Mouse (Mus musculus) G1E (cell line): ENCODE results near the gene Slc50a1. TPM values are rescaled to one million over a fixed set of nuclear protein-coding genes. Genes with fewer than 3 reads are reported as not detected.

Experiments used
- ATAC-seq: 2 replicates; pipeline ENCODE4 v1.8.0; 2016; ENCODE audit warnings: mild to moderate bottlenecking; ENCODE audit not compliant: insufficient number of reproducible peaks, poor library complexity, low FRiP score, severe bottlenecking; ENCODE audit errors: extremely low read depth
- DNase-seq: peaks from one replicate; pipeline ENCODE4 v3.0.0; 2012; ENCODE audit warnings: low spot score
- H3K27me3 ChIP-seq: 2 replicates; pipeline ENCODE4 v1.6.1; 2012; ENCODE audit warnings: mild to moderate bottlenecking, low read length, inconsistent platforms; ENCODE audit not compliant: insufficient read depth
- H3K36me3 ChIP-seq: replicated peaks from 2 replicates; pipeline ENCODE3; 2012; ENCODE audit warnings: mild to moderate bottlenecking, inconsistent platforms
- H3K4me1 ChIP-seq: 2 replicates; pipeline ENCODE4 v1.6.1; 2012; ENCODE audit warnings: low read depth, low read length, inconsistent platforms, mixed read lengths; ENCODE audit not compliant: insufficient read depth
- H3K4me3 ChIP-seq: 2 replicates; pipeline ENCODE4 v1.5.1; 2012; ENCODE audit warnings: low read depth, mild to moderate bottlenecking, inconsistent platforms, low read length, moderate library complexity, mixed read lengths
- H3K9me3 ChIP-seq: replicated peaks from 2 replicates; pipeline ENCODE4 v1.6.1; 2012; ENCODE audit warnings: inconsistent platforms
- CTCF ChIP-seq: IDR thresholded peaks from 2 replicates; pipeline ENCODE4 v1.5.1; 2012; ENCODE audit warnings: low read depth, low read length, inconsistent platforms, mixed read lengths
- GATA1 ChIP-seq: IDR thresholded peaks from 2 replicates; pipeline ENCODE4 v1.6.1; 2012; ENCODE audit warnings: borderline replicate concordance, low read length, inconsistent platforms, mixed read lengths
- GATA2 ChIP-seq: IDR thresholded peaks from 2 replicates; pipeline ENCODE4 v1.6.1; 2012; ENCODE audit warnings: low read depth, low read length, inconsistent platforms, borderline replicate concordance
- POLR2AphosphoS5 ChIP-seq: IDR thresholded peaks from 2 replicates; pipeline ENCODE4 v1.6.1; 2012; ENCODE audit warnings: low read depth, low read length, inconsistent platforms; ENCODE audit not compliant: insufficient replicate concordance
- TAL1 ChIP-seq: conservative IDR thresholded peaks from 2 replicates; pipeline ENCODE4 v1.6.1; 2012; ENCODE audit warnings: low read depth, low read length, inconsistent platforms, mixed read lengths
- polyA plus RNA-seq: library from polyadenylated mRNA; stranded (reverse); fragments of >175 nt; gene quantifications from 2 replicates; pipeline ENCODE4 v1.2.3, GENCODE M21; 2012
- total RNA-seq, 2 experiments: library from RNA; stranded (forward) in 1 of 2; stranded (reverse) in 1 of 2; fragments of 200-1000 nt in 1 of 2; fragments of >200 nt in 1 of 2; fragmentation: Nextera tagmentation in 1 of 2; gene quantifications; 2 replicates each; pipeline ENCODE4 v1.2.3; 2014 to 2017

Slc50a1 gene
- total and polyA plus RNA-seq, 3 experiments: 0.66 TPM; not detected in 2

DNA sequence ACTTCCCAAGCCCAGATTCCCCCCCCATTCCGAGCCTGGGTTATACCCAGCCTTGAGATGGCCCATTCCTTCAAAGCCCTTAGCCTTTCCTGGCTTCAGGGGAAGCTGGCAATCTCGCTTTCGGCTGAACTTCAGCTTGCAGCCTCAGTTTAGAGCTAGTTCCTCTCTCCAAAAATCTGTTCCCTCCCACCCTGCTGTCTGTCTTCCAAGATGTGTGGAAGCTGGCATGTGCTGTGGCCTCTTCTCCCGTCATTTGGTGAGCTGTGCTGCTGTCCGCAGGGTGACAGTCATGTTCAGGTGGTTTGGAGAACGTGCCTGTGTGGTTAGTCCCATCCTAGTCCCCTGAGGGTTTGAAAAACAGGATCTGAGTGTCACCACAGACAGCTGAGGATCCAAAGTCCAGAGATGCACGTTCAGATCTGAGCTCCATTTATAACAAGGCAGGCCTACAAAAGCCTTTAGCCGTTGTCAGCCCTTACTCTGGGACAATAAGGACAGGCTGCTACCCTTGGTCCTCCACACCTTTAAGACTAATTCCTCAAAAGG is 25.4 kb upstream of the Slc50a1 start:
- ATAC-seq (no peak), DNase-seq (no peak)
- Histone ChIP-seq H3K36me3 (no peaks in the 10 kb centered on the region), H3K9me3 (no peaks in the 10 kb centered on the region), H3K4me3 (no peak overlapping the region), H3K27me3 (peaks cover 57% of the 10 kb centered on the region), H3K4me1 (no peaks in the 10 kb centered on the region)
- TF ChIP-seq TAL1 (no peak), GATA2 (no peak), CTCF (no peak), GATA1 (no peak), POLR2AphosphoS5 (no peak)

DNA sequence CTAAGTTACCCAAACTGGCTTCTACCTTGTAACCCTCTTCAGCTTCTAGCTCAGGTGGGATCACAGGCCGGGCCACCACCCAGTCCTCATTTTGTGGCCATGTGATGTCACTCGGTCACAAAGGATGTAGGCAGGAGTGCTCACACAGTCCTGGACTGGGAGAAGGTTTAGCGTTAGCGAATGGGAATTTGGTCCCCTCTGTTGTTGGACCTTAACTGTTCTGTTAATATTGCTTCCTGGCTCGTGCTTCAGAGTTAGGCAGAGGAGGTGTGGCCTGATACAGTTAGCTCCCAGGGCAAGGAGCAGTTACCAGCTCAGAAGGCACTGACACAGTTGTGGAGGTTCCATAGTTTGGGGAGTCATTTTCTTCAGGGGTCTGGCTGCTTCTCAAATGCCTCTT is 23.8 kb upstream of the Slc50a1 start:
- ATAC-seq (no peak), DNase-seq (no peak)
- Histone ChIP-seq H3K36me3 (no peaks in the 10 kb centered on the region), H3K4me3 (no peak overlapping the region), H3K27me3 (peaks cover 52% of the 10 kb centered on the region), H3K9me3 (no peaks in the 10 kb centered on the region), H3K4me1 (no peaks in the 10 kb centered on the region)
- TF ChIP-seq POLR2AphosphoS5 (no peak), GATA1 (no peak), CTCF (no peak)

DNA sequence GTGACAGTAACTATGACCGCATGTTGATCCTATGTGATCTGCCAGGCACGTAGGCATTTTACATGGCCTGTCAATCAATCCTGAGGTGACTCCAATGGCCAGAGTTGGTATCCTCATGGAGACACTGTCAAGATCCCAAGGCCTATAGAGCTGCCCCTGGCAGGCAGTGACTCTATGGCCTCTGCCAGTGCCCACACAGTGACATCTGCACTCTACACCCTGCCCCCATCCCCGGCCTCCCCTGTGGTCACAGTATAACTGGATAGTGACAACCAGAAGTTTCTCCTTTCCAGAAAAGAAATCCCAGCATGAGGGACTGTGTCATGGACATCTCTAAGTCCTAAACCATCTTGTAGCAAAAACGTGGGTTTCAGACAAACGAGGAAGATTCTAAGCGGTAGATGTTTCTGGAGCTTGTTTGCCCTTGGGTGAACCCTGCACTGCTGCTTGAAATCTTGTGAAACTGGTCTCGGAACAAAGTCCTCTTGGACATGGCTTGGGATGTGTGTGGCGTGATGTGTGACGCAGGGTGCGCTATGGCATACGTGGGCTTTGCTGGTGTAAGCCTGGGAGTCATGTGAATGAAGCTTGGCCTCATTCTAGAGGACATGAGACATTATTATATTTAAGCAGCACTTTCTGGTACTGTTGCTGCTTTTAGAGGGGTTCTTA is 23.0 kb upstream of the Slc50a1 start:
- H3K36me3 ChIP-seq: no peaks in the 10 kb centered on the region
- ATAC-seq: no peak
- TF ChIP-seq GATA1: no peak
- TF ChIP-seq GATA2: no peak
- no peak for TF ChIP-seq POLR2AphosphoS5
- no peak for TF ChIP-seq CTCF
- no peak for TF ChIP-seq TAL1
- no peaks in the 10 kb centered on the region for H3K9me3 ChIP-seq
- no peak for DNase-seq
- H3K4me3 ChIP-seq: no peak overlapping the region
- peaks cover 56% of the 10 kb centered on the region for H3K27me3 ChIP-seq
- no peaks in the 10 kb centered on the region for H3K4me1 ChIP-seq

DNA sequence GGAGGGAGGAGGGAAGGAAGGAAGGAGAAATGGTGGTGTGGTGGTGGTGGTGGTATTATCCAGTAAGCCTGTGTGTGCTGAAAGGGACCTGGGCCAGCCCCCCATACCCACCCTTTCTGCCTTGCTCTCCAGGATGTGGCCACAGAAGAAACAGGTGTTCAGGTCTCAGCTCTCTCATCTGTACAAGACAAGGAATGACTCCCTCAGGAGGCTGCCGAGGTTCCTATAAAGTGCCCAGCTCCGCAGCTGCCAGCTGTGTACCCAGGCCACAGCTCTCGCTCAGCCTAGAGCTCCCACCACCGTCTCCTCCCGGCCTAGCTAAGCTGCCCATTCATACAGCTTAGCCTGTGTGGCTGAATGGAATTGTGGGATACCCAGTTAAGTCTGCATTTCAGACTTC is 21.9 kb upstream of the Slc50a1 start:
- H3K9me3 ChIP-seq: no peaks in the 10 kb centered on the region
- H3K36me3 ChIP-seq: no peaks in the 10 kb centered on the region
- ATAC-seq: no peak
- H3K4me1 ChIP-seq: no peaks in the 10 kb centered on the region
- H3K27me3 ChIP-seq: peaks cover 64% of the 10 kb centered on the region
- no peak for DNase-seq
- TF ChIP-seq TAL1: no peak
- TF ChIP-seq CTCF: no peak
- no peak for TF ChIP-seq GATA1
- no peak for TF ChIP-seq POLR2AphosphoS5
- no peak for TF ChIP-seq GATA2
- H3K4me3 ChIP-seq: no peak overlapping the region

DNA sequence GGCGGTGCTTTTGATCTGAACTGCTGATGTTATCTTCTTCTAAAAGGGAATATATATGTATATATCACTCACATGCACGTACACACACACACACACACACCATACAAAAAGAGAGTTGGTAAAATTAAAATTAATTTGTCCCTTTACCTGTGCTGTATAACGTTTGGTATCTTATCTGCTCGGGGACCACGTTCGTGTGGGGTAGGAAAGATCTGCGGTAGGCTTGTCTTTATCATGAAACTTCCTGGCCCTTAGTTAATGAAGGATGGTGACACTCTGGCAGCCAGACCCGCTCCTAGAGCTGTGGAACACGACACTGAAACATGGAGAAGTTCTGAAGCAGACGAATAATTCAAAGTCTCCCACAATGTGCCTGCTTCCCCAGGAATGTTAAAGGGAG is 21.5 kb upstream of the Slc50a1 start:
- DNase-seq (no peak), ATAC-seq (no peak)
- Histone ChIP-seq H3K36me3 (no peaks in the 10 kb centered on the region), H3K4me3 (no peak overlapping the region), H3K27me3 (peaks cover 66% of the 10 kb centered on the region), H3K4me1 (no peaks in the 10 kb centered on the region), H3K9me3 (no peaks in the 10 kb centered on the region)
- TF ChIP-seq GATA1: no peak
- TF ChIP-seq GATA2: no peak
- no peak for TF ChIP-seq TAL1
- TF ChIP-seq CTCF: no peak
- TF ChIP-seq POLR2AphosphoS5: no peak

DNA sequence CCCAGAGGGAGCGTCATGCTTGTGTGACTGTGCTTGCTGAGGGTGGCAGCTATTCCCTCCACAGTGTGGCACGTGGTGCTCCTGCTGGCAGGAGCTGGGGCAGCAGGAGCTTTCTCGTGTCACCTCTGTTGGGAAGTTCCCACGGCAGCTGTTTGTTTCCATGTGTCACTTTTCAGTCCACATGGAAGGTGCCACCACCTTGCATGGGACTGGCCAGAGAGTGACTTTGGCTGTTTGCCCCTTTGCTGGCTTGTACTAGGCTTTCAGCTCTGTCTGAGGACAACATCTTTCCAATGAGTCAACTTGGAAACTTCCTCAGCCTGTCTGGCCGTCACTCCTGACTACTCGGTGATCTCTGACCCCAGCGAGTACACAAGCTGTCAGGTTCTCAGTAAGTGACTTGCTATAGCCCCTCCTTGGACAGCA is 18.1 kb upstream of the Slc50a1 start:
- no peak for TF ChIP-seq GATA1
- no peak for TF ChIP-seq CTCF
- no peak for TF ChIP-seq TAL1
- no peak for TF ChIP-seq GATA2
- TF ChIP-seq POLR2AphosphoS5: no peak
- ATAC-seq: no peak
- H3K36me3 ChIP-seq: no peaks in the 10 kb centered on the region
- H3K9me3 ChIP-seq: no peaks in the 10 kb centered on the region
- peaks cover 63% of the 10 kb centered on the region for H3K27me3 ChIP-seq
- H3K4me1 ChIP-seq: peaks cover 4% of the 10 kb centered on the region
- DNase-seq: no peak
- no peak overlapping the region for H3K4me3 ChIP-seq

DNA sequence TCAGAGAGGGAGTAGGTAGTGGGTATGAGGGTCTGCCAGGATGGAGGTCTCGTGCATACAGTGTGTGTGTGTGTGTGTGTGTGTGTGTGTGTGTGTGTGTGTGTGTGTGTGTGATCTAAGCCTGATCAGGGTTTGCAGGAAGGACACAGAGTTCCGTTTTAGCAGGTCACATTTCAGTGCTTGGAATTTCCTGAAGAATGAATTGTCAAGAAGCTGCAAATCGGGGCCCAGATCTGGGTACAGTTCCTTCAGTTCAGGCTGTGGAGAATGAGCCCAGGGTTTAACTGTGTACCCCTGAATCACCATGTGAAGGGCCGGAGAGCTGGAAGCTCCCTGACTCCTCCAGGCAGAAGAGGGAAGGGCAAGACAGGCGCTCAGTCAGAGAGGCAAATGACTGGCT is 16.9 kb upstream of the Slc50a1 start:
- no peak for ATAC-seq
- Histone ChIP-seq H3K4me3 (no peak overlapping the region), H3K9me3 (no peaks in the 10 kb centered on the region), H3K27me3 (peaks cover 55% of the 10 kb centered on the region), H3K4me1 (peaks cover 4% of the 10 kb centered on the region), H3K36me3 (no peaks in the 10 kb centered on the region)
- no peak for DNase-seq
- TF ChIP-seq TAL1: no peak
- TF ChIP-seq GATA2: no peak
- no peak for TF ChIP-seq GATA1
- no peak for TF ChIP-seq POLR2AphosphoS5
- TF ChIP-seq CTCF: no peak
